Mouse (Mus musculus): ENCODE results near the gene St8sia1.

GRCm38 (mm10) chr6:142887375-142887774 lies 76.9 kb downstream of the St8sia1 start:
- TF ChIP-seq EP300 (optimal IDR thresholded peaks at IDR 0.05) (no peak), CTCF (IDR thresholded peaks at IDR 0.05; ENCODE audit: low read depth) (no peak)

All from stomach, postnatal 0 days (tissue).